Mouse (Mus musculus): ENCODE data around the gene Gp1bb. TPM values are rescaled to one million over a fixed set of nuclear protein-coding genes. Genes with fewer than 3 reads are reported as not detected.

Gp1bb gene
- polyA plus RNA-seq, 1 experiment from 2014 or later = 13.7 TPM

GRCm38 (mm10) chr16:18623751-18624540 is 1.7 kb upstream of the Gp1bb start:
- H3K4me3 ChIP-seq (replicated peaks; ENCODE audit: low read length) = no peak overlapping the region
- H3K4me2 ChIP-seq (replicated peaks) = no peak overlapping the region
- H3K9ac ChIP-seq = no peak overlapping the region
- no peaks in the 10 kb centered on the region for H3K9me3 ChIP-seq (ENCODE audit: control insufficient read depth, low read length)
- DNase-seq (ENCODE audit: low spot score) (no peak), ATAC-seq (ENCODE audit: low FRiP score) (no peak)
- H3K27ac ChIP-seq = no peak overlapping the region
- WGBS = 33% methylated on average over 15 of the region's 15 CpGs
- H3K4me1 ChIP-seq (replicated peaks; ENCODE audit: control insufficient read depth, insufficient read depth, low read length) = peaks cover 45% of the 10 kb centered on the region
- peaks cover 72% of the 10 kb centered on the region for H3K27me3 ChIP-seq (ENCODE audit: control insufficient read depth, insufficient read depth, low read length)
- peaks cover 55% of the 10 kb centered on the region for H3K36me3 ChIP-seq (replicated peaks; ENCODE audit: control insufficient read depth, insufficient read depth)

DNA sequence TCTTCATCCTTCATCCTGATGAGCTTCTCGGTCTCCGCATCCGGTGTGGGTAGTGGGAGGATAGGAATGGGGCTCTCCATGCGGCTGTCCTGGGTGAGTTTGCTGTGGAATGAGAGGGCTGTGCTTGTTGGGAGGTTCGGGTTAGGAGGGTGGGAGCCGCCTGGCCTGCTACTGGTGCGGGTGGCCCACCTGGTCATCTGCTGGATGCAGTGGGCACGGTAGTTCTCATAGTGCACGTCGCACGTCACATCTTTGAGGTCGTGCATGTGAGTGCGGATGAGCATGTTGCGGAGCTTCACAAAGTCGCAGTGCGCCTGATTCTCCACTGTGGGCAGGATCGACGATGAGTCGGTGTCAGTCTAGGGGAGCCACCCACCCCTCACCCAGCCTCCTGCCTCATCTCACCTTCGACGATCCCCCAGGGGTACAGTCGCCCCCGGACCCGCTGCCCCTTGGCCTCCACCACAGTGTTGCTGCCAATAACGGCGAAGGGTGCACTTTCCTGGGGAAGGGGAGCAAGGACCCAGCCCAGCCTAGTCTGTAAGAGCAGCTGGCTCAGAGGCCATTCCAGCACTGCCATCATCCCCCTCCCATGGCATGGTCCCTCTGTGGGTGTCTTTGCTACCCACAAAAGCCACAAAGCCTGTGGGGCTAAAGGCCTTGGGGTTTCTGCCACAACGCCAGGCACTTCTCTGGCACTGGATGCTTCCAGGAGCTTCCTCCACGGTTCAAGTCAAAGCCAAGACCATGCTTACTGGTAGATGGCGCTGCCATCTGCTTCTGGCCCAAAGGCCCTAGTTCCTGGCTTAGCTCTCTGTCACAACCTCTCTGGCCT is 930 bp upstream of the Gp1bb start:
- 28% methylated on average over 29 of the region's 29 CpGs for WGBS

GRCm38 (mm10) chr16:18621362-18622001 is 721 bp downstream of the Gp1bb start:
- H3K36me3 ChIP-seq (replicated peaks; ENCODE audit: control insufficient read depth, insufficient read depth) = peaks cover 55% of the 10 kb centered on the region
- no peak for ATAC-seq (ENCODE audit: low FRiP score)

More for the DNA sequence above, 930 bp upstream of the Gp1bb start:
- H3K27ac ChIP-seq = no peak overlapping the region
- no peak overlapping the region for H3K9ac ChIP-seq
- H3K27me3 ChIP-seq (ENCODE audit: control insufficient read depth, insufficient read depth, low read length) = peaks cover 80% of the 10 kb centered on the region
- no peak overlapping the region for H3K4me3 ChIP-seq (replicated peaks; ENCODE audit: low read length)
- H3K4me1 ChIP-seq (replicated peaks; ENCODE audit: control insufficient read depth, insufficient read depth, low read length) = peaks cover 37% of the 10 kb centered on the region
- ATAC-seq (ENCODE audit: low FRiP score) = no peak
- no peak overlapping the region for H3K4me2 ChIP-seq (replicated peaks)
- DNase-seq (ENCODE audit: low spot score) = no peak
- H3K36me3 ChIP-seq (replicated peaks; ENCODE audit: control insufficient read depth, insufficient read depth) = peaks cover 55% of the 10 kb centered on the region
- H3K9me3 ChIP-seq (ENCODE audit: control insufficient read depth, low read length) = no peaks in the 10 kb centered on the region

DNA sequence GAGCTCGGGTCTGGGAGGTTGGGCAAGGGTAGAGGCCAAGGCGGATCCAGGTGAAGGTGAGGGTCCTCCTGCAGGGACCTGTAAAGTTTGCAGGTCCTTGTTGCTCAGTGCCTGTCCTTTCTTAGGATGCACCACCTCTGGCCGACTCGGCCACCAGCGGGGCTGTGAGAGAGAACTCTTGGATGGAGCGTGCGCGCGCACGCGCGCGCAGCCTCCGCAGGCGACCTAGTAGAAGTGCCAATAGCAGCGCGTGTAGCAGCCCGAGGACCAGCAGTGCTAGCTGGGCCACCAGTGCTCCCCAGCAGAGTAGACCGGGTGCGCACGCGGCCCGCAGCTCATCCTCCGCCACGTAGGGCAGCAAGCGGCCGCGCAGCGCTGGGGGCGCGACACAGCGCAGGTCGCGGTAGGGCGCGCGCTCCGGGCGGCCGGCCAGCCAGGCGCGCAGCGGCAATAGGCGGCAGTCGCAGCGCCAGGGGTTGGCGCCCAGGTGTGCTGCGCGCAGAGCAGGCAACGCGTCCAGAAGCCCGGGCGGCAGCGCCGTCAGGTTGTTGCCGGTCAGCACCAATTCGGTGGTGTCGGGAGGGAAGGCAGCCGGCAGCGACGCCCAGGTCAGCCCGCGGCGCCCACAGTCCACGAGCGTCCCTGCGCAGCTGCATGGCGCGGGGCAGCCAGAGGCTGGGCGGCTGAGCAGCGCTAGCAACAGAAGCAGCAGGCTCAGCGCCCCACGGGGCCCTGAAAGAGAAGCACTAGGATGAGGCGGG is 1.4 kb downstream of the Gp1bb start:
- peaks cover 19% of the 10 kb centered on the region for H3K4me1 ChIP-seq (replicated peaks; ENCODE audit: control insufficient read depth, insufficient read depth, low read length)
- peak overlapping the region; percentile 39 for H3K9ac ChIP-seq
- peak overlapping the region; percentile 65 for H3K4me2 ChIP-seq (replicated peaks)
- ATAC-seq (ENCODE audit: low FRiP score) (peak; percentile 36; the same call in 1 of the 2 replicates), DNase-seq (ENCODE audit: low spot score) (peak; percentile 40)
- WGBS = 3% methylated on average over 73 of the region's 74 CpGs
- H3K27me3 ChIP-seq (ENCODE audit: control insufficient read depth, insufficient read depth, low read length) = peaks cover 84% of the 10 kb centered on the region
- no peak overlapping the region for H3K27ac ChIP-seq
- no peaks in the 10 kb centered on the region for H3K9me3 ChIP-seq (ENCODE audit: control insufficient read depth, low read length)
- peaks cover 55% of the 10 kb centered on the region for H3K36me3 ChIP-seq (replicated peaks; ENCODE audit: control insufficient read depth, insufficient read depth)
- peak overlapping the region; percentile 32 for H3K4me3 ChIP-seq (replicated peaks; ENCODE audit: low read length)

More at GRCm38 (mm10) chr16:18621362-18622001, 721 bp downstream of the Gp1bb start:
- peak overlapping the region; percentile 39; the same call in 1 of the 2 replicates for H3K9ac ChIP-seq
- 8% methylated on average over 38 of the region's 38 CpGs for WGBS
- H3K4me2 ChIP-seq (replicated peaks) = peak overlapping the region; percentile 65
- H3K27ac ChIP-seq = no peak overlapping the region
- H3K4me1 ChIP-seq (replicated peaks; ENCODE audit: control insufficient read depth, insufficient read depth, low read length) = peaks cover 26% of the 10 kb centered on the region
- no peaks in the 10 kb centered on the region for H3K9me3 ChIP-seq (ENCODE audit: control insufficient read depth, low read length)
- DNase-seq (ENCODE audit: low spot score) = no peak
- H3K4me3 ChIP-seq (replicated peaks; ENCODE audit: low read length) = peak overlapping the region; percentile 32
- H3K27me3 ChIP-seq (ENCODE audit: control insufficient read depth, insufficient read depth, low read length) = peaks cover 87% of the 10 kb centered on the region

DNA sequence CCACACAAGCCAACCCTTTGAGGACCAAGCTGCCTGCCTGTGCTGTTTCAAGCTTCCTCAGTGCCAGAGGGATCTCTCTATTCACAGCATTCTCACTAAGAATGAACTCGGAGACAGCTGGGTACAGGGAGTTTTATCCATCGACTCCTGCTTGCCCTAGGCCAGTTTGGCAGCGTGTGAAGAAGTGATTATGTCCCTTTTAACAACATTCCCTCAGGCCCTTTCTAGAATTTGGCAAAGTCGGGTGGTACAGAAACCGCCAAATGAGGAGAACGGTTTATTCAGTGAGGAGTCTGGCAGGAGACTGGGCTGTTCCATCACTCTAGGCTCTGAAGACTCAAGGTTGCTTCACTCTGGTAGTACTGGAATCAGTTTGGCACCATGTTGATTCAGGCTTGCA is 2.0 kb downstream of the Gp1bb start:
- DNase-seq (ENCODE audit: low spot score) (no peak), ATAC-seq (ENCODE audit: low FRiP score) (no peak)
- no peak overlapping the region for H3K9ac ChIP-seq
- peak overlapping the region; percentile 32 for H3K4me3 ChIP-seq (replicated peaks; ENCODE audit: low read length)
- no peaks in the 10 kb centered on the region for H3K9me3 ChIP-seq (ENCODE audit: control insufficient read depth, low read length)
- peaks cover 49% of the 10 kb centered on the region for H3K36me3 ChIP-seq (replicated peaks; ENCODE audit: control insufficient read depth, insufficient read depth)
- 22% methylated on average over 6 of the region's 6 CpGs for WGBS
- 0 out of 2 replicates have a peak overlapping the region, but pooled peaks have one; percentile 65 for H3K4me2 ChIP-seq (replicated peaks)
- 0 out of 2 replicates have a peak, but pooled peaks cover 15% of the 10 kb centered on the region for H3K4me1 ChIP-seq (replicated peaks; ENCODE audit: control insufficient read depth, insufficient read depth, low read length)
- peaks cover 79% of the 10 kb centered on the region for H3K27me3 ChIP-seq (ENCODE audit: control insufficient read depth, insufficient read depth, low read length)
- no peak overlapping the region for H3K27ac ChIP-seq

DNA sequence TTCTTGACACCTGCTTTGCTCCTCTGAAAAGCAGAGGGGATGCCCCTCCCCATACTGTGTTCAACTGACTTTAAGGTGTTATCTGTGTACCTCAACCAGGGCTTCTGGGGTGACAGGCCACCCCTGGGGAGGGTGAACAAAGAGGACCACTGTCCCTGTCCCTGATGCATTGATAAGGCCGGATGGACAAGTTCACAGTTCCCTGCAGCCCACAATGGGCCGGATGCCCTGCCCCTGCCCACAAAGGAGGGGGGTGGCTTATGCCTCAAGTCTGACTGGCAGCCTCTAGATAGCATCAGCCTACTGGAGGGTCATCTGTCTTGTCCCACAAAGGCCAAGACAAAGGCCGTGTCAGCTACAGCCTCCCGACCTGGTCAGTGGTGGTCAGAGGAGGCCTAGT is 3.1 kb downstream of the Gp1bb start:
- no peak for DNase-seq (ENCODE audit: low spot score)
- no peak overlapping the region for H3K9ac ChIP-seq
- H3K27ac ChIP-seq = no peak overlapping the region
- no peaks in the 10 kb centered on the region for H3K9me3 ChIP-seq (ENCODE audit: control insufficient read depth, low read length)
- ATAC-seq (ENCODE audit: low FRiP score) = no peak
- WGBS = 13% methylated on average over 4 of the region's 4 CpGs
- H3K36me3 ChIP-seq (replicated peaks; ENCODE audit: control insufficient read depth, insufficient read depth) = peaks cover 38% of the 10 kb centered on the region
- 0 out of 2 replicates have a peak, but pooled peaks cover 15% of the 10 kb centered on the region for H3K4me1 ChIP-seq (replicated peaks; ENCODE audit: control insufficient read depth, insufficient read depth, low read length)
- peaks cover 68% of the 10 kb centered on the region for H3K27me3 ChIP-seq (ENCODE audit: control insufficient read depth, insufficient read depth, low read length)
- H3K4me3 ChIP-seq (replicated peaks; ENCODE audit: low read length) = no peak overlapping the region
- H3K4me2 ChIP-seq (replicated peaks) = no peak overlapping the region

DNA sequence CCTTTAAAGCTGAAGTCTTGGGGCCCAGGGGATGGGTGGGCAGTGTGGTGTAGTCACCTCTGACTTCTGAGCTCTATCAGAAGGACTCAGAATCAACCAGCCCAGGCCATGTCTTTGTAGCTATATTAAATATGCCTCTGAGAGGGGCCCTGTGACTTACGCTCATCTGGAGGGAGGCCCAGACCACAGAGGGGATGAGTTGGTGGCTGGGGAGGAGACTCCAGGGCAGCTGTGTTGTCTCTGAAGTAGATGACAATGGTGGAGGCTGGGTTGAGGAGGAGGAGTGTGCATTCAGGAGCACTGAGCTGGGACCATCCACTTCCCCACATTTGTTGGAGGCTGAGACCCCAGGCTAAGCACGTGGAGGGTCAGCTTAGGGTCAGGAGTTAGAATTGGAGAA is 3.9 kb downstream of the Gp1bb start:
- H3K9me3 ChIP-seq (ENCODE audit: control insufficient read depth, low read length) = no peaks in the 10 kb centered on the region
- no peak overlapping the region for H3K9ac ChIP-seq
- WGBS = 45% methylated on average over 2 of the region's 2 CpGs
- no peak overlapping the region for H3K4me3 ChIP-seq (replicated peaks; ENCODE audit: low read length)
- H3K27me3 ChIP-seq (ENCODE audit: control insufficient read depth, insufficient read depth, low read length) = peaks cover 60% of the 10 kb centered on the region
- ATAC-seq (ENCODE audit: low FRiP score) = no peak
- DNase-seq (ENCODE audit: low spot score) = no peak
- peaks cover 30% of the 10 kb centered on the region for H3K36me3 ChIP-seq (replicated peaks; ENCODE audit: control insufficient read depth, insufficient read depth)
- no peak overlapping the region for H3K27ac ChIP-seq
- no peak overlapping the region for H3K4me2 ChIP-seq (replicated peaks)
- 0 out of 2 replicates have a peak, but pooled peaks cover 15% of the 10 kb centered on the region for H3K4me1 ChIP-seq (replicated peaks; ENCODE audit: control insufficient read depth, insufficient read depth, low read length)

DNA sequence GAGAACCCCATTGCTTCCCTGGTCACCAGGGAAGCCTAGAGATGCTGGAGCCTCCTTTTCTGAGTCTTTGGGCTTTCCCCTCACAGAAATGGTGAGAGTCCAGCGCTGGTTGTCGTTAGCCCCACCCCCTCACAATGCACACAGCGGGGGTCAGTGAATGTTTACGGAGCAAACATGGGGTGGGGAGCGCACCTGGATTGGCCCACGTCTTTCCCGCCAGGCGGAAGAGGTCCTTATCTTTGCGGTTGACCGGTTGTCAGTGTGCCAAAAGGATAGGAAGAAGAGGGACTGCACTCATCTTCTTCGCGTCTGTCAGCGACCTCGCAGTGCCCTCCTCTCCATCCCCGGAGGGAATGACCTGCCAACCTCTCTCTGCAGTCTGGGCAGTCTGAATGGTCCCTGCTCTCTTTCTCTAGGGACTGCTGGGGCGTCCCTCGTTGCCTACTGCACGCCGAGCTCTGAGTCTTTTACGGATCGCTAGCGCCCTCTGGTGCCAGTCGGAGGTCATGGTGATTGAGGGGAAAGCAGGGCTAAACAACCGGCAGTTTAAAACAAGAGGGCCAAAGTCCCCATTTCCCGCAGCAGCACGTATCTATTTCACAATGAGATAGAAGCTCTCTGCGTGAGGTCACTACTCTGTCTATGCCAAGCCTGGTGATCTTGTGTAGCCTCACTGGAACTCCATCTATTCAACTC is 4.7 kb downstream of the Gp1bb start:
- H3K9me3 ChIP-seq (ENCODE audit: control insufficient read depth, low read length) = no peaks in the 10 kb centered on the region
- H3K4me2 ChIP-seq (replicated peaks) = peak overlapping the region; percentile 58
- H3K9ac ChIP-seq = no peak overlapping the region; the same call in 1 of the 2 replicates
- ATAC-seq (ENCODE audit: low FRiP score) (peak; percentile 65), DNase-seq (ENCODE audit: low spot score) (peak; percentile 92)
- H3K4me3 ChIP-seq (replicated peaks; ENCODE audit: low read length) = peak overlapping the region; percentile 20
- H3K27ac ChIP-seq = no peak overlapping the region
- H3K36me3 ChIP-seq (replicated peaks; ENCODE audit: control insufficient read depth, insufficient read depth) = peaks cover 22% of the 10 kb centered on the region
- WGBS = 1% methylated on average over 27 of the region's 27 CpGs
- peaks cover 52% of the 10 kb centered on the region for H3K27me3 ChIP-seq (ENCODE audit: control insufficient read depth, insufficient read depth, low read length)
- 0 out of 2 replicates have a peak, but pooled peaks cover 15% of the 10 kb centered on the region for H3K4me1 ChIP-seq (replicated peaks; ENCODE audit: control insufficient read depth, insufficient read depth, low read length)

All from hindbrain, embryonic 14.5 days (tissue).